Mouse (Mus musculus) thymus, postnatal 25 days (tissue): ENCODE measurements at regions not wholly inside any gene's neighbourhood (a gene's known extent, or its start where the extent isn't known, plus 50 kb on each side); places are given as distances from the start of the nearest gene placed in this dataset.
A peak's percentile ranks its signal among the peaks of the same experiment; 100 is the strongest.

Experiments used
- DNase-seq: peaks from one replicate; pipeline ENCODE4 v3.0.0; 2022

GRCm38 (mm10) chr2:128339061-128339642 lies 213.3 kb downstream of the Bcl2l11 start:
- no peak for DNase-seq

- DNase-seq: no peak
These were observed 214.0 kb downstream of the Bcl2l11 start for GRCm38 (mm10) chr2:128339643-128340487.

DNA sequence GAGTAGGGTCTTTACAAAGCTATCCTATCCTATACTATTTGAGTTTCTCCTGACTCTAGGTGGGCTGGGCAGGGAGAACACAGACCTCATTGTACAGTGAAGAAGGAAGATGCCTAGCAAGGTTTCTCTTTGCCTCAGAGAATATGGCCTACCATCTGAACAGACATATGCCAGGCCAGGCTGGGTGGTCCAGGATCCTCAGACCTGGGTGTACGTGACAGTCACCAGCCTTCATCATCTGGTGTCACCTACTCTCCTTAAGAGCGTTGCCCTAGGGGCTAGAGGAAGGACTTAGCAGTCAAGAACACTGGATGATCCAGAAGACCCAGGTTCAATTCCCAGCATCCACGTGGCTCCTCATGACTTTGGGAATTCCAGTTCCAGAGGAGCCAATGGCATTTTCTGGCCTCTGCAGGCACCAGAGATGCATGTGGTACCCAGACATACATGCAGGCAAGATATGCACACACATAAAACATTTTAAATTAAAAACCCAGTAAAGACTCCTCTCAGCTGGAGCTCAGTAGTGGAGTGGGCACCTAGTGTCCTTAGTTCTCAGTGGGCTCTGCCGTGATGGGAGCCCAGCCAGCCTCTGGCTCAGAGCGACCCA lies 214.9 kb downstream of the Bcl2l11 start:
- DNase-seq: no peak

- DNase-seq: no peak
These were observed 216.4 kb downstream of the Bcl2l11 start for GRCm38 (mm10) chr2:128342212-128342611.

GRCm38 (mm10) chr2:128345557-128345956 lies 219.7 kb downstream of the Bcl2l11 start:
- peak; percentile 35 for DNase-seq

GRCm38 (mm10) chr2:128348556-128348955 lies 222.7 kb downstream of the Bcl2l11 start:
- DNase-seq: no peak

- DNase-seq: no peak
These were observed 225.6 kb downstream of the Bcl2l11 start for GRCm38 (mm10) chr2:128351405-128351804.

GRCm38 (mm10) chr2:128352533-128352932 lies 226.7 kb downstream of the Bcl2l11 start:
- DNase-seq: no peak

DNA sequence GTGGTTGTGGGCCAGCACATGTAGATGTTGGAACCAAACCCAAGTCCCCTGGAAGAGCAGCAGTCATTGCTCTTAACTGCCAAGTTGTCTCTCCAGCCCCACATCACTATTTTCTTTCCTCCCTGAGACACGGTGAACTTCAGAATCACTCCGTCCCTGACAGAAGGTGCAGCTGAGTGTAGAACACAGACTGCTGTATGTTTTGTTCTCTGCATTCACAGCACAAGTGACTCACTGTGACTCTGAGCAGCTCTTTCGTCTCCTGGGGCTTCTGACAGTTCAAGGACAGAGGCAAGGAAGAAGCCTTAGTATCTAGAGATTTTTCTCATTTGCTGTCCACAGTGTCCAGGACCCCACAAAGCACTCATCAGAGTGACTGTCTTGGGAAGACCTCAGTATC lies 227.6 kb downstream of the Bcl2l11 start:
- no peak for DNase-seq

- no peak for DNase-seq
These were observed 230.5 kb downstream of the Bcl2l11 start for GRCm38 (mm10) chr2:128356326-128356725.

GRCm38 (mm10) chr2:128359106-128359505 lies 231.9 kb upstream of the Spdye4c start:
- no peak for DNase-seq

DNA sequence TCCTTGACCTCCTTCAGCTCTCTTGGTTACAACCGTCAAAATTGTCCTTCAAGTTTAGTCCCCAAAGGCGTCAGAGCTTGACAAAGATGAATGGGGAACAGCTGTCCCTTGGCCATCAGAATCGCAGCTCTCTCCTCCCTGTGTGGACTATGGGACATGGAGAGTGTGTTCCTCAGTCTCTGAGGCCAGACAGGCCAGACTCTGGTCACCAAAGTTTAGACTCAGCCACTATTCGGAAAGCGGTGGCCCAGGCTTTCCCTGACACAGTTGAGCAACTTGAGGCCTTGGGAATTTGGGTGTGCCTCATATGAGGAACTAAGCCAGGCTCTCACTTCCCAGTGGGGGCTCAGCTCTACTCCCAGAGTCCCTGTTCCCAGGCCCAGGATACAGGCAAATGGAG lies 230.5 kb upstream of the Spdye4c start:
- no peak for DNase-seq

DNA sequence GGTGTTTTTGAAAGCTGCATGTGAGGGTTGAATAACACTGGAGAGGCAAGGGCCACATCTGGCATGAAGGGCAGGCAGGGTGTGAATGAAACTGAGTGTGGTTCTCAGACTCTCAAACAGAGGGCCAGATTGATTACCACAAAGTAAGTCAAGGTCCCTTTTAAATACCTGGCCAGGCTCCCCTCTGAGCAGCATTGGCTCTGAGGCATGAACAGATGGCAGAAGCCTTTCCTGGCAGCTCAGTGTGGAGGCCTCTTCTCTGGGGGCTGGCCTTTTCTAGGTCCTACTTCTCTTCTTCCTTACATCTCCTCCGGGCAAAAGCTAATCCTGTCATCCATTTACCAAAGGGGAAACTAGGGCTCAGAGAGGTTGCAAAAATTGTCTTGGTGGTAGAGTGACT lies 229.6 kb upstream of the Spdye4c start:
- no peak for DNase-seq

DNA sequence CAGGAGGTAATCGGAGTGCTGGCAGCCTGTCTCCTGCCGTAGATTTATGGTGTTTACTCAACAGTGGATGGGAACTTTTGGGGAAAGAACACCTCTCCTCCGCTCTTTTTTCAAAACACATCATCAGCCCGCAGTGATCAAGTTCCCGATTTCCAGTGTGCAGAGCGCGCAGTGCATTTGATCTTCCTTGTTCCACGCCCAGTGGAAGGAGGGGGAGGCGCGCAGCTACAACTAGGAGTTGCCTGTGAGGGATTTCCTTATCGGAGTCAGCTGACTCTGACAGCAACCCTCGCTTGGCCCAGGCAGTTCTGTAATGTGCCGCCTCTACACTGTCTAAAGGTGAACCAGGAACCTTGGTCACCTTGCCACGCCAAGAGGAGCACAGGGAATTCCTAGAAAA lies 226.8 kb upstream of the Spdye4c start:
- peak; percentile 8 for DNase-seq

DNA sequence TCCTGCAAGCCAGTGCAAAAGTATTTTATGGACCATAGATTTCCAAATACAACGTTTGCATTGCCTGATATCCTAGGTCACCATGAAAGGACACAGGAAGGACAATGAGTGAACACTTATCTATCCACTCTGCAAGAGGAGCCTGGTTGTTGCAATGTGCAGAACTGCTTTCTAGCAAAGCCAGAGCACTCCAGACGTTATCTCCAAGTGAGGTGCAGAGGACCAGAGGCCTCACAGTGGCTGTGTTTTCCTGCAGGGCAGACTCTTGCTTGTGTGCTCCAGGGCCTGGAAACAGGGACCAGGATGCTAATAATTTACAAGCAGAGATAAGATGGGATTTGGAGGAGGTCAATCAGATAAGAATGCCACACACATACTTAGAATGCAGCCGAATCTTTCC lies 226.0 kb upstream of the Spdye4c start:
- no peak for DNase-seq

DNA sequence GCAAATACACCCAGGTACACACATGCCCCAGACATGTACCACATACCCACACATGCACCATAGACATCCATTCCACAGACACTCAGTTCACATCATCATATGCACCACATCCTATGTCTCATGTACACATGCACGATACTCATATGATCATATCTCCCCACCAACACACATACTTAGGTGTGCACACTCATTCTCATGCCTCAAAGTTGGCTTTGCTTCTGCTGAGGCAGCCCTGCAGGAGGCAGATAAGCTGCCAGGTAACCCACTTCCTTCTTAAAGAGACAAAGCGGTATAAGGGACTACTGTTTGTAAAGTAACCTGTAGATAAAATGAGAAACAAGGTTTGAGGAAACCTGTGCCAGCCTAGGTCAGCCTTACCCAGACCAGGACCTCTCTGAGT lies 225.2 kb upstream of the Spdye4c start:
- no peak for DNase-seq

- DNase-seq: no peak
These were observed 223.5 kb upstream of the Spdye4c start for GRCm38 (mm10) chr2:128367266-128368150.

GRCm38 (mm10) chr2:128368534-128369273 lies 222.3 kb upstream of the Spdye4c start:
- DNase-seq: no peak

- DNase-seq: no peak
These were observed 220.2 kb upstream of the Spdye4c start for GRCm38 (mm10) chr2:128370821-128371220.

DNA sequence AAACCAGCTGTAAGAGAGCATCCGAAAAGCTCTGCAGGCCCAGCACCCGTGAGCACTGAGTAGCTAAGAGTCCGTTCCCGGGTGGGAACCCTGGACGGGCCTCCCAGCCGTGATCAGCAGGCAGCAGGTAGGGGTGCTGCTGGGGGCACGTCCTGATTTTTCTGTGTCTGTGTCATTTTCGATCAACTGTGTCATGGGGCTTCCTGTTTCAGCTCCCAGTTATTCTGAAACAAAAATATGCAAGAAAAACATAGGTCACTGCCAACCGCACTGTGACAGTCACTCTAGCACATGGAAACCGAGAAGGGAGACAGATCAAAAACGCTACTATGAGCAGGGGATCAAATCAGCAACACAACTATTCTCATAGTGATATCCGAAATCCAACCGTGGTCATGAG lies 218.8 kb upstream of the Spdye4c start:
- DNase-seq: no peak

DNA sequence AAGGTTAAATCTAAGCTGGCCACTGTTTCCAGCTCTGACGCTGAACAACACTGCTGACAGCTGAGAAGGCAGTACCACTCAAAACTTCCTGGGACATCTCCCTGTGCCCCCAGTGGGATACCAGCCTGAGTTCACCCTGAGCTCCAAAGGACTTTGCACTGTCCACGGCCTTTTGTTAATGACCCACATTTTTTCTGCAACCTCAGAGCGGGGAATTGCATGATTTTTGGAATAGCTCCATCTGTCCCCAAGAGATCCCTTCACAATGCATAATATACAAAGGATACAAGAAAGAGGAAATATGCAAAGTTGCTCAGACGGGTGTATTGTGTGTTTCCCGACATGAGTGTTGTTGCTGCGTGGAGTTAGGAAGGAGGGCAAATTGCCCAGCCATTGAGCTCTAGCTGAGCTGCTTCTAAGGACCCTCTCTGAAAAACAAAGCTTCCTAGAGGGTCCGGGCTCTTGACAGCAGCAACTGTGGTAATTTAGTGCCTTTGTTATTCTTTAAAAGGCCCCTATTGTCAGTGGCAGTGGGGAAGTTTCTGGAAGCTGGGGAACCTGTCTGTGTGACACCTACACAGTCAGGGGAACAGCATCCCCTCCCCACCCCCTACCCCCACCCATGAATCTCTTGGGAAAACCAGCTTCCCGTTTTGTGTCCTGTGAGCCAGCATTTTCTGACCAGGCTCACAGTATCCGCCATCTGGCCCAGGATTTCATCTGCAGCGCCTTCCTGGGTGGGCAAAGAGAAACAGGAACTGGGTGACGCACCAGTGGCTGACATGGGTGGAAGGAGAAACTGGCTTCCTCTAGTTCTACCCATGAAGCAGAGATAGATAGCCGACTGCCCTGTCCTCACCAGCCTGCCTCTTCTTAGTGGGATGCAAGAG lies 217.4 kb upstream of the Spdye4c start:
- no peak for DNase-seq

- DNase-seq: no peak
These were observed 216.8 kb upstream of the Spdye4c start for GRCm38 (mm10) chr2:128374253-128374566.
